Mouse (Mus musculus): ENCODE measurements at regions not wholly inside any gene's neighbourhood (a gene's known extent, or its start where the extent isn't known, plus 50 kb on each side); places are given as distances from the start of the nearest gene placed in this dataset.
"Not testable (repeated sequence)": the region's sequence is repeated elsewhere in the genome, so short reads cannot be mapped to it uniquely, and the experiment has no call there.

GRCm38 (mm10) chr6:109245666-109246065 lies 417.2 kb downstream of the Edem1 start:
- Histone ChIP-seq H3K4me2 (ENCODE audit: low read length) (no peak overlapping the region), H3K36me3 (ENCODE audit: control insufficient read depth, insufficient read depth, low read length) (no peaks in the 10 kb centered on the region), H3K4me3 (ENCODE audit: low read depth, low read length) (no peak overlapping the region), H3K9ac (ENCODE audit: low read length) (no peak overlapping the region), H3K27me3 (replicated peaks; ENCODE audit: control insufficient read depth, insufficient read depth, low read length) (no peaks in the 10 kb centered on the region), H3K4me1 (replicated peaks; ENCODE audit: control insufficient read depth, insufficient read depth, low read length) (no peaks in the 10 kb centered on the region), H3K9me3 (ENCODE audit: control insufficient read depth, low read length) (no peaks in the 10 kb centered on the region), H3K27ac (ENCODE audit: low read depth) (no peak overlapping the region)
- DNase-seq (ENCODE audit: low spot score) = no peak
- whole genome bisulfite sequencing = 73% methylated on average over 2 of the region's 2 CpGs
- ATAC-seq (replicated peaks; ENCODE audit: low FRiP score, low TSS enrichment, low read depth) = no peak

DNA sequence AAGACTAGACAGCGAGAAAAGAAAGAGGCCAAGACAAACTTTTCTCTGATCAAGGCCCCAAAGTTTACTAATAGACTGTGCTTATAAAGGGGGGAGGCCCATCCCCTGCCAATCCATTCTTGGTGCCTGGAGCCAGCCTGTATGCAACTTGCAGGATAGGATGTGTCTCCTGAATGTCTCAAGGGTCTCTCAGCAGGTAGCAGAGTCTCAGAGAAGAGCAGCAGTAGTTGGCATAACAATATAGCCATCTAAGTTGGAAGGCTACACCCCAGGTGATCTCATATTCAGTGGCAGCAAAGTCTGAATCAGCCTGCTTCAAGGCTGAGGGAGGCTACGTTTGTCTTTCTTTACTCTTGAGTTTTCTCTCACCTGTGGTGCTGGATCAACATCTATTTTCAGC lies 418.1 kb downstream of the Edem1 start:
- not testable (repeated sequence) for H3K27me3 ChIP-seq (replicated peaks; ENCODE audit: control insufficient read depth, insufficient read depth, low read length); H3K4me2 ChIP-seq (ENCODE audit: low read length); H3K27ac ChIP-seq (ENCODE audit: low read depth); DNase-seq (ENCODE audit: low spot score); ATAC-seq (replicated peaks; ENCODE audit: low FRiP score, low TSS enrichment, low read depth); H3K36me3 ChIP-seq (ENCODE audit: control insufficient read depth, insufficient read depth, low read length); H3K9ac ChIP-seq (ENCODE audit: low read length); H3K9me3 ChIP-seq (ENCODE audit: control insufficient read depth, low read length); H3K4me3 ChIP-seq (ENCODE audit: low read depth, low read length); H3K4me1 ChIP-seq (replicated peaks; ENCODE audit: control insufficient read depth, insufficient read depth, low read length)
- 35% methylated on average over 2 of the region's 2 CpGs for WGBS
